Comparison of ENCODE assay signal across 35 mouse cellular contexts in the genomic region with DNA sequence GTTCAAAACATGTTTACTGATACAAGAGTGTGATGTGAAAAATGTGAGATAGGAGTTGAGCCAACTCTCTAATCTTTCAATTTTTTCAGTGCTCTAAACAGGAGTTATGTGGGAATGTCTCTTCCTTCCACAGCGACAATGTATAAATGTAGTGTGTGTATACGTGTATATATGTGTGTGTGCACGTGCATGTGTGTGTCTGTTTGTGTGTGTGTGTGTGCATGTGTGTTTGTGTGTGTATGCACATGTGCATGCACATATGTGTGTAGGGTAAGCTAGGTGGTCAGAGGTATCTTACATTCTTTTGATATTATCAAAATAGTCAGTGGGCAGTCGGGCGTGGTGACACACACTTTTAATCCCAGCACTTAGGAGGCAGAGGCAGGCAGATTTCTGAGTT.
"Had no signal": no experiment of that assay in that cellular context is flagged by ENCODE, and none has a peak within 500 bp of the region (broad histone marks: within the 10 kb centered on the region; RNA-seq: fewer than 3 reads in every experiment).

No protein-coding gene starts in this region.

- DNase-seq: heart, postnatal 10 days; heart, postnatal 14 days; heart, postnatal 36 days; heart, postnatal 4 days; kidney, adult 11 months; kidney, adult 18-20 months; kidney, adult 2 months; kidney, adult 8-10 months; kidney, adult 9 months; kidney, postnatal 10 days; kidney, postnatal 14 days; kidney, postnatal 25 days; kidney, postnatal 36 days; kidney, postnatal 4 days; layer of hippocampus, adult 9-11 months; layer of hippocampus, postnatal 36 days had no signal

- H3K9ac ChIP-seq: heart, embryonic 12.5 days; heart, embryonic 13.5 days; heart, embryonic 15.5 days; hindbrain, embryonic 12.5 days; hindbrain, embryonic 13.5 days; hindbrain, embryonic 14.5 days; hindbrain, embryonic 15.5 days; intestine, embryonic 15.5 days; kidney, embryonic 15.5 days had no signal

- H3K27me3 ChIP-seq: heart, embryonic 12.5 days; heart, embryonic 13.5 days; heart, embryonic 15.5 days; hindbrain, embryonic 12.5 days; hindbrain, embryonic 13.5 days; hindbrain, embryonic 15.5 days; intestine, embryonic 15.5 days; kidney, embryonic 15.5 days had no signal

- H3K4me1 ChIP-seq: heart, embryonic 10.5 days; heart, embryonic 12.5 days; heart, embryonic 13.5 days; heart, embryonic 15.5 days; hindbrain, embryonic 10.5 days; hindbrain, embryonic 12.5 days; hindbrain, embryonic 13.5 days; hindbrain, embryonic 15.5 days; intestine, embryonic 15.5 days; kidney, embryonic 15.5 days had no signal

- H3K9me3 ChIP-seq: heart, embryonic 10.5 days; heart, embryonic 15.5 days; hindbrain, embryonic 10.5 days; hindbrain, embryonic 12.5 days; hindbrain, embryonic 13.5 days; hindbrain, embryonic 15.5 days; intestine, embryonic 15.5 days; kidney, embryonic 15.5 days had no signal

- H3K4me2 ChIP-seq: heart, embryonic 11.5 days; heart, embryonic 12.5 days; heart, embryonic 13.5 days; heart, embryonic 15.5 days; hindbrain, embryonic 12.5 days; hindbrain, embryonic 13.5 days; hindbrain, embryonic 14.5 days; hindbrain, embryonic 15.5 days; intestine, embryonic 15.5 days; kidney, embryonic 15.5 days had no signal

- H3K27ac ChIP-seq: heart, embryonic 10.5 days; heart, embryonic 13.5 days; heart, embryonic 15.5 days; hindbrain, embryonic 10.5 days; hindbrain, embryonic 12.5 days; hindbrain, embryonic 13.5 days; hindbrain, embryonic 14.5 days; hindbrain, embryonic 15.5 days; hindbrain, postnatal 0 days; intestine, embryonic 15.5 days; kidney, embryonic 15.5 days; kidney, postnatal 0 days; layer of hippocampus, adult 2 months had no signal

- H3K36me3 ChIP-seq: heart, embryonic 10.5 days; heart, embryonic 12.5 days; heart, embryonic 13.5 days; heart, embryonic 15.5 days; hindbrain, embryonic 10.5 days; hindbrain, embryonic 12.5 days; hindbrain, embryonic 13.5 days; hindbrain, embryonic 15.5 days; intestine, embryonic 15.5 days; kidney, embryonic 15.5 days had no signal

- ATAC-seq: hindbrain, embryonic 16.5 days; hindbrain, postnatal 0 days; inflammation-experienced regulatory T-cells, adult 6 months; intestine, embryonic 15.5 days; intestine, embryonic 16.5 days; intestine, postnatal 0 days had no signal

- H3K4me3 ChIP-seq: heart, embryonic 10.5 days; heart, embryonic 12.5 days; heart, embryonic 13.5 days; heart, embryonic 15.5 days; hindbrain, embryonic 10.5 days; hindbrain, embryonic 12.5 days; hindbrain, embryonic 13.5 days; hindbrain, embryonic 15.5 days; intestine, embryonic 15.5 days; kidney, embryonic 15.5 days; layer of hippocampus, adult 2 months had no signal
